Mouse (Mus musculus): ENCODE results near the gene Pimreg.

Pimreg gene

GRCm38 (mm10) chr11:72029143-72029542, 12.7 kb upstream of the Pimreg start:
- DNase-seq (ENCODE audit: low read depth) = no peak

GRCm38 (mm10) chr11:72031353-72031752, 10.5 kb upstream of the Pimreg start:
- no peak for DNase-seq (ENCODE audit: low read depth)

DNA sequence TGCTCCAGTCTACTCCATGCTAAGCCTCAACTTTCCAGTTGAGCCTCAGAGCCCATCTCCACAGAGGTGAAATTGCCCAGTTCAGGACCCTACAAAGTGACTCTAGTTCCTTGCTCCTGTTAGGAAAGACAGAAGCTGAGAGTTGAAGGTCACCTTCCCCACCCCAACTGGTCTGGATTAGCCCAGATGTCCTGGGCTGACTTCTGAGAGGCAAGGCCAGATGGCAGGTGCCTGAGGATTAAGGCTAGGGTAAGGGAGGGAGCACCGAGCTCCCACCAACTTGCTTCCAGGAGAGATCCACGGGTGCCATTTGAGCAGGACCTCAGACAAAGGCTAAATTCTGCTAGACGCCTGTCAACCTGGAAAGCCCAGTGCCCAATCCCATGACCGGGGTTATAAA, 9.7 kb upstream of the Pimreg start:
- no peak for DNase-seq (ENCODE audit: low read depth)

GRCm38 (mm10) chr11:72032589-72032988, 9.2 kb upstream of the Pimreg start:
- DNase-seq (ENCODE audit: low read depth) = no peak

DNA sequence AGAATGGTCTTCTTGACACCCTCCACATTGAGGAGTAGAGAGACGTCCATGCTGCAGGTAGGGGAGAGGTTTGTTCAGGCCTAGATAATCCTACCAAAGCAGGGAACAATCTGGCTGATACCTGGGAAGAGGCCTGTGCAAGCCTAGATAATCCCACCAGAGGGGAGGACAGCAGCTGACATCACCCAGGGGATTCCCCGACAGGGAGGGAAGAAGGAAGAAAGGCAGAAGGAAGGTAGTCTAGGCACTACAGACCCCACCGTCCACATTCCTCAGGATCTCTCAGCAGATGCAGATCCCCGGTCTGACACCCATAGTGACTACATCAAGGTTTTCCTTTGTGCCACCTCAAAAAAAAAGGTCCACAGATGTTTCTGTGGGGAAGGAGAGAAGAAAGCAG, 4.4 kb upstream of the Pimreg start, which contains the start of gene Aipl1:
Gene Aipl1 (minus strand): TSS at position 101 of the 400 bp plus-strand sequence.
- DNase-seq (ENCODE audit: low read depth) = no peak

- peak; percentile 88 for DNase-seq (ENCODE audit: low read depth)
Measured at GRCm38 (mm10) chr11:72037996-72038395, 3.8 kb upstream of the Pimreg start.

- DNase-seq (ENCODE audit: low read depth) = no peak
Measured at GRCm38 (mm10) chr11:72039599-72040386, 2.0 kb upstream of the Pimreg start.

GRCm38 (mm10) chr11:72041290-72041767, 503 bp upstream of the Pimreg start:
- DNase-seq (ENCODE audit: low read depth) = no peak

DNA sequence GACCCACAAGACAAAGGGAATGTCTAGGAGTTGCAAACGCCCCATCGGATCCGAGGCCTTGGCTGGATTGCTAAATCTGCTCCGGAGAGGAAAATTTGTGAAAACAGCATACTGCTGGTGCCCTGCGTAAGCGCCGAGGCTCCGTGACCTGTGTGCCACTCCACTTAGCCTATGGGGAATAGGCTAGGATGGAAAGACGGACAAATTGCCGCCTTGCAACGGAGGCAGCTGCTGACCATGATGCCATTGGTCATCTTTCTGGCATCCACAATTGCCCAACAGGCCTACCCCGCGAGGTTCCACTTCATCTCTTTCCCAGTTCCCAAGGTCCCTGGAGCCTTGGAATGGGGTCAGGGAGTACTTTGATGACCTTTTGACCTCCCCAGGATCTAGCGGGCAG, 799 bp downstream of the Pimreg start:
- no peak for DNase-seq (ENCODE audit: low read depth)

DNA sequence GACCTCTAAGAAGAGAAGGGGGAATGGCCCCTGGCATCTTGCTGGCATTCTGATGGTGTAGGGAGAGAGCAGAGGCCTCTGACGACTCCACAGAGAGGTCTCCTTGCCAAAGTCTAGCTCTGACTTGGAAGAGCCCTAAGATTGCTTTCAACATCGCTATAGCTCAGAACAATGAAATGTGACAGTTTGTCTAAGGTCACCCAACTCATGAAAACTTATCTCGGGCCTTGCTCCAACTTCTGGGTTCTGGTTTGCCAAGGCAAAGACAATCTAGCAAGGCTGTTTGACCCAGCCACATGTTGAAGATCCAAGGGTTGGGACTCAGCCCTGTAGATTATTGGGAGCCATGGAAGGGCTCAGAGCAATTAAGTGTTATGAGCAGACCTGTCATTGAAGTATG, 2.4 kb downstream of the Pimreg start:
- no peak for DNase-seq (ENCODE audit: low read depth)

DNA sequence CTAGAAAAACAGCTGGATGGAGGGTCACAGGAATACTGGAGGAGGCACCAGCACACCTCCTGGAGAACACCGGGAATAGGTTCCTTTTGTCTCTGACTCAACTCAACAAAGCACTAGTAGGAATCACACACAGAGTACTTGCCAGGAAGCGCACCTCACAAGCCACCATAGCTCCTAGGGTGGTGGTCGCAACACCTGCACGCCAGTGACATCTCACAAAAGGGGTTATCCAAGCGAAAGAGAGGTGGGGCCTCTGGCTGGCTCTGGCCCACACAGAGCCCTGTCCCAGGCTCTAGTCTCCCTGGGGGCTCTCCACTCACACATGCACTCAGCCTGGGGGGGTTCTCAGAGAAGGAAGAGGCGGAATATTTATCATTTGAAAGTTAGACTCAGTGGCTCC, 6.9 kb downstream of the Pimreg start:
- DNase-seq (ENCODE audit: low read depth) = no peak

- no peak for DNase-seq (ENCODE audit: low read depth)
Measured at GRCm38 (mm10) chr11:72049171-72049759, 7.4 kb downstream of the Pimreg start.

DNA sequence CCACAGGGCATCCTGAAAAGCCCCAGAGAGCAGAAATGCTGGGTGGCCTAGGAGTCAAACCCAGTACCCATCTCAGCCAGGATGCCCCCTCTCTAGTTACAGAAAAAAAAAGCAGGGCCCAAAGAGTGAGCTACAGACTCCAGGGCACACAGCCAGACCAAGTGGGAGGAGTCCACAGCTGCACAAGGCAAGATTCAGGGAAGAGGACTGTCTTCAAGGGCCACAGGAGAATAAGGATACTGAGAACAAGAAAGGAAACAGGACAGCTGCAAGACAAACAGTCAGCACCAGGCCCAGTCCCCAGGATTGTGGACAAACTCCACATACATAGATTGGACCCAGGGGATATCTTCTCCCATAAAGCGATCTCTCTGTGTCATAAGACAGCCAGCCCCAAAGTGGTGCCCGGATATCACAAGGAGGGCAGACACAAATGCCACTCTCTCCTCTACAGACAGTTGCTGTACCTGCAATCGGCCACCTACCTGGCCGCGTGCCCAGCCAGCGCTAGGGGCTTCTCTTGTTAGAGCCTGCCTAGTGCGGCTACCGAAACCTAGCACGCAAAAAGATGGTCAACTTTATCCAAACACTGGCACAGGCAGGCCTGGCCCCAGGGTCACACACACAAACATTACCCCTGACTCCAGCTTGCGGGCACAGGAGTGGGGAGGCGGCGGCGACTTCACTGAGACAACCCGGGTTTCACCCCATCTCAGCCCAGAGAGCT, 8.5 kb downstream of the Pimreg start:
- DNase-seq (ENCODE audit: low read depth) = no peak

- DNase-seq (ENCODE audit: low read depth) = no peak
Measured at GRCm38 (mm10) chr11:72050895-72051858, 9.3 kb downstream of the Pimreg start.

GRCm38 (mm10) chr11:72052221-72052620, 10.4 kb downstream of the Pimreg start:
- no peak for DNase-seq (ENCODE audit: low read depth)

GRCm38 (mm10) chr11:72052636-72053035, 10.8 kb downstream of the Pimreg start:
- DNase-seq (ENCODE audit: low read depth) = peak; percentile 79

DNA sequence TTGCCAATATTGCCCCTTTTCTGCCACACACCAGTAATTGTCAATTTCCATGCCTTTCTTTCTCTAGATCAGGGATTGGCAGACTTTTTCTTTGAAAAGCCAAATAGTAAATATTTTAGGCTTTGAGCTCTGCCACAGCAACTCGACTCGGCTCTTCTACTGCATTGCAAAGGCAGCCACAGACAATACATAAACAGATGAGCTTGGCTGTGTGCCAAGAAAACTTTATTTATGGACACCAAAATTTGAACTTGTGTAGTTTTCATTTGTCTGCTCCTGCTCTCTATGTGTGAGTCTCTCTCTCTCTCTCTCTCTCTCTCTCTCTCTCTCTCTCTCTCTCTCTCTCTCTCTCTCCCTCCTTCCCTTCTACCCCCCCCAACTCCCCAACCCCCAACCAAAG, 13.3 kb downstream of the Pimreg start:
- DNase-seq (ENCODE audit: low read depth) = no peak

DNA sequence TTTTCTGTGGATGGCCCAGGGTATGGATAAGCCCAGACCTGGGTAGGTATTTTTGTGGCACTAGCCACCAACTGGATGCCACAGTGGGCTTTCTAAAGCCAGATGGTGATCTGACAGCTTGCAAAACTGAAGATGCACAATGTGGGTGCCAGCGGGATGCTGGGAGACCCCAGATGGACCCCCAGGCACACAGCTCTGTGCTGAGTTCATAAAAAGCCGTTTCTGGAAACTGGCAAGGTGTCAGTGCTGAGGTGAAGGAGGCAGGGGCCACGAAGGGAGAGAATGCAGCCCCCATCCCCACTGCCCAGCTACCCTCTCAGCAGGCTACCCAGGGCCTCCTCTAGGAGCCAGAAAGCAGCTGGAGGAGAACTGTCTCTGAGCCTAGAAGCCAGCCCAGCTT, 15.3 kb downstream of the Pimreg start:
- no peak for DNase-seq (ENCODE audit: low read depth)

GRCm38 (mm10) chr11:72060416-72060815, 18.6 kb downstream of the Pimreg start:
- DNase-seq (ENCODE audit: low read depth) = no peak

- no peak for DNase-seq (ENCODE audit: low read depth)
Measured at GRCm38 (mm10) chr11:72061093-72061620, 19.3 kb downstream of the Pimreg start.

GRCm38 (mm10) chr11:72064414-72064813, 22.6 kb downstream of the Pimreg start:
- DNase-seq (ENCODE audit: low read depth) = no peak

Measured in induced T-regulatory cell, adult 2 months (primary cell).